Mouse (Mus musculus) left cerebral cortex, adult 8-10 months (tissue): ENCODE data around the gene Slc25a13. TPM values are rescaled to one million over a fixed set of nuclear protein-coding genes. Genes with fewer than 3 reads are reported as not detected.

ENCODE experiments used
- DNase-seq, 2 experiments: peaks; one replicate each; pipeline ENCODE4 v3.0.0; 2022; ENCODE audit warnings: low spot score in 2 of 2
- total RNA-seq, 4 experiments: library from RNA; stranded (reverse); gene quantifications; 2 replicates each; pipeline ENCODE4 v1.2.4; 2022

Gene Slc25a13
- total RNA-seq, 4 experiments from 2014 or later, result 3.6 to 6.6 (median 5.6) TPM

DNA sequence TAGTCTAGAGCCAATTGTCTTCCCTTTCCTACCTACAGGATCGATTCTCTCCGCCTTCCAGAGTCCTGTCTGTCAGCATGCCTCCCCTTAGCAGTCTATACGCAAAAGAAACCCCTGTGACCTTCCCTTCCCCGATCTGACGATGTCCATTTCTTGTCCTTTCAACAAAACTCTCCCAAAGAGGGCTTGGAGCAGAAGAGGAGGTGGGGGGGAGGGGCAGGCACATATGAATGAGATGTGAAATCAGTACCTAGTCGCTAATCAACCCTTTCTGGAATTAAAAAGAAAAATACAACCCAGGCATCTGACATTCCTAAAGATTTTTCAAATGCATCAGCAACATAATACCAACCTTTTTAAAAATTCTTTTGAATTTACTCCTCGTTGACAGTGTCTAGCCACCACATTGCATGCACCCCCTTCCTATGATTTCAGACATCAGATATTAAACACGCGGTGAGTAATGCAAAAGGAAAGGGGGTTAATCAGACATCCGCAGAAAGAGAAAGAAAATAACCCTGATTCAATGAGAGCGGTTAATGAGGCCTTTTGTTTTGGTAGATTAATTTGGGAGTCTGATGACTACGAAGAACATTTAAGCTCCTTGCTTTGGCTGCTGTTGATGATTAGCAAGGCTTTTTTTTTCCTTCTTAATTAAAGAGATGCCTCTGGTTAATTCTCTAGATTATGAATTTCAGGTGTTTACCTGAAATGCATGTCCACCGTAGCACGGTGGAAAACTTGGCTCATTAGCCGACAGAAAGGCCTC lies 43.6 kb downstream of the Slc25a13 start:
- DNase-seq, result no peak

DNA sequence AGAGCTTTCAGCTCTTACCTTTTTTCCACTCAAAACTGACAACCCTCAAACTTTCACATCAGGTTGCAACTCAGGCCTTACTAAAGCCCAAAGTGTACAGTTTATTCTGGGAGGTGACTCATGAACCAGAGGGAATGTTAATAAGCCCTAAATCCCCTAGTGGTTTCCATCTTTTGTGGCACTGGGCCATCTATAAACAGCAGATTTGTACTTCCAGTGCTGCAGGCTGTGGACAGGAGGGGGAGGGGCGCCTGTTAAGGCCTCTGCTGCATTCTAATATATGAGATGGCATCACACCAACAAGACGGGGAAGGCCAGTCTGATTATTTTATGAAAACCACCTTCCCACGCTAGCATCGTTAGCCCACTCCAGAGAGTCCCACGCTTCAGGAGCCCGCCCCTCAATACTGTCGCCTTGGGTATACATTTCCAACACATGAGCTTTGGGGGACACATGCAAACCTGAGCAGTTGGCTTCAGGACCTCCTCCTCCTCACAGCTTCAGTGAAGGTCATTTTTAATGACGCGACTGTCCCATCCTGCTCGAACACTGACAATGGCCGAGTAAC lies 48.3 kb downstream of the Slc25a13 start:
- DNase-seq, result no peak

DNA sequence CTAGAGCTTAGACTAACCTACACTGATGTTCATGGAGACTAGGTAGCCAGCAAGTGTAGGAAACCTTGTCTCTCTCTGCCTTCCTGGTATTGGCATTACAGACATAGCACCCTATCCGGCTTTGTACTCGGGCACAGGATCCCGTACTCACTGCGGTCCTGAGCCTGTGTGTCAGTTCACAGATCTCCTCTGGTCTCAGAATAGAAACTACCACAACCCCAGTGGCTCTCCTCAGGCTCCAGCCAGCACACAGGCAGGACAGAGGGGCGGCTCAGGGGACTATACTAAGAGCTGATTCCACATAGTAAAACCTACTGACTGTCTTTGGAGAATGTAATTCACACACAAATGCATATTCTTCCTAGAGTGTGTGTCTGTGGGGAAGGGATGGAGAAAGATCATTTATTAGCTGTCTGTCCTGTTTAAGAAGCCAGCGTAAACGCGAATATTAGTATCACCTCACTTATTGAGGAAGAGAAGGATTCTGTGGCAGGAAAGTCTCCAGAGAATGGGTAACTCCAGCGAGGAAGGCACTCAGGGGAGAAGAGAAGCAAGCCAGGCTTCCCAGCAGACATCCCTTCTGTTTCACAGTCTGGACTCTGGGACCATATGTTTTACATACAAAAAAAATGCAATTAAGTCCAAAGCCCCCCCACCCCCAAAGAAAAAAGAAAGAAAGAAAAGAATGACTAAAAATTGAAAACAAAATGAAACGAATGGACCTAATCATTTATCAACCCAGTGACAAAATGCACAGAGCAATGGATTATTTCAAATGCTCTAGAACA lies 49.4 kb downstream of the Slc25a13 start:
- no peak for DNase-seq

DNA sequence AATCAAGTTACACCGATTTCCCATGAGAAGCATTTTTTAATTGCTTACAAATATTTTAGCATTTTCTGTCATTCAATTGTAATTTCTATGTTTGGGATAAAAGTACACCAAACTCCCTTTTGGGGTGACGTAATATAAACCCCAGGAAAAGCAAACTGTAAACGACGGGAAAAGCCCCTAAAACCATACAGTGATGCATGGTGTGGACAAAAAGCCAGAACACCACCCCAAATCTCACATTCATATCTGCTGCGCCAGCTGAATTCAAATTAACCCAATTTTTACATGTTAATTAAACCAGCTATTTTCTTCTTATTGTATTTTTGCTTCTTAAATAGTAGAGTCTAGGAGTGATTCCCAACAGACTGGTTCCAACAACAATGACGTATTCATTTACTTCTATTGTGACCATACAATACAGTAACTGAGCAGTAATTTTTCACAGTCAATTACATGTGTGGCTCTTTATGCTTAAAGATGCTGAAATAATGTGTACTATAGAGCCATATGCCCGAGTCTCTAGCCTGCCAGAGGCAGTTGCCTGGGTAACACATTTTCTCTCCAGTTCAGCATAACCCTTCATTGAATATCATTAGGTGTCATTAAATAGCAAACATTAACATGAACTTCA lies 53.9 kb downstream of the Slc25a13 start:
- no peak for DNase-seq

DNA sequence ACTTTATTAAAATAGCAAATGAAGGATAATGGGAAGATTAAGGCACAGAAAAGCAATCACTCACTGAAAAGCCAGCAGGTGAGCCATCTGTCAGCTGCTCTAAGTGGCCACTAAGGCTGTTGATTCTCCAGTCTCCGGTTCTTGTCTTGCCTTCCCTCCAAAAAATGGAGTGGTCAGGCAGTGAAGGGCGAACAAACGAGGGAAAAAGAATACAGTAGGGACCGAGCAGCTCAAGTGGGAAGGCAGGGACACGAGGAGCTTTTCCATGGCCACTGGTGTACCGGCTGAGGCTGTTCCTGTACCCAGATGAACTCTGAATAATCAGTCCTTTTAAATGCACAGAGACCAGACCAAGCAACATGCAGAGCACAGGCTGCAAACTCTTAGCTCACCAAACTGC lies 54.8 kb downstream of the Slc25a13 start:
- DNase-seq, result no peak

DNA sequence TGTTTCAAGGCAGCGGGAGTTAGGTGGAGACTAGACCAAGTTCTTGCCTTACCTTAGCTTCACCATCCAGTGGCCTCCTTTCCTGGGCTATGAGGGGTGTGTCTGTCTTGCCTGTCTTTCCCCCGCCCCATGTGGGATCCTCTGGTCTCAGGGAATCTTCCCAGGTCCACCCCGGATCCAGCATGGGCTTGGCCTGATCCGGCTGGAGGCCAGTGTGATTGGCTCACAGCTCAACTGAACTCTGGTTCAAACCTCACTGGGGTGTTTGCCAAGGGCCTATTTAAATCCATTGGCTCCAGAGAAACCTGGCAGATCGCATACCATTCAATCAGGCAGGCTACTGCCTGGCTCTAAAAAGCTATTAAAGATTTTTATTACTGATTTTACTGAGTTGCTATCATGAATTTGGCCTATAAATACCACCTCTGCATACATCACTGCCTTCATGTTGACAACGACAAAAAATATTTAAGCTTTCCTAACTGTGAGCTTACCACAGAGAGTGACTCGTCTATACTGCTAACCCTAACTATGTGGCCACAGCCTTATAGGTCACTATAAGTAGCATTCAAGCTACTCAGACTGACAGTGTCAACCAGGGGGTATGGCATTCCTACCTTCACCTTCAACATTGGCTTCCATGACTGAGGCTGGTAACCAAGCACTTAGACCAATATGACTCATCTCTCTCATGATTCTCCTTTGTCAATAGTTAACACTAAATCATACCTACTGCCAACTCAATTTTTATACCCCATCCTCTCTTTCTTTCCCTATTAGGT lies 56.1 kb downstream of the Slc25a13 start:
- no peak for DNase-seq

DNA sequence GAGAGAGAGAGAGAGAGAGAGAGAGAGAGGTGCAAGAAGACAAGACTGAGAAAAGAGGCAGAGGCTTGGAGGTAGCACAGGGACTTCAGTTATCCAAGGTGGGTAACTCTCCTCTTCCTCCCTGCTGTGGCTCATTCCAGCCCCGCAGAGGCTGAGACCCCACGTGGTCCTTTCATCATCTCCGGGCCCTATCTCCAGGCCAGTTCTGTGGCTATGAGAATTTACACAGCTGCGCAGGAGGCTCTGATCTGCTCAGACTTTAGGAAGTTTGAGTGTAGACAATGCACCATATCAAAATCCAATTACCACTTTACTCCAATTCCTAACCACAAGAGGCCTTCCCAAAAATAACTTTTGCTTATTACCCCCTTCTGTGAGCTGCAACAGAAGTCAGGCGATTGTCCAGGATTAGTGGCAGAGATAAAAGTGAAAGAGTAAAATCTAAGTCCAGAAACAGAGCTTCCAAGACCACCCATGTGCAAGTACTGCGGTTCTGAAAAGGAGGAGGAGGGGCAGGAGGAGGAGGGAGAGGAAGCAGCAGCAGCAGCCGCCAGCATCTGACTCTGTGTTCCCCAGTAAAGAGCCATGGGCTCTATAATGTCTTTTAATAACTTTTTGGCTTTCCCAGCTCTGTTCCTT lies 57.6 kb downstream of the Slc25a13 start:
- no peak for DNase-seq

DNA sequence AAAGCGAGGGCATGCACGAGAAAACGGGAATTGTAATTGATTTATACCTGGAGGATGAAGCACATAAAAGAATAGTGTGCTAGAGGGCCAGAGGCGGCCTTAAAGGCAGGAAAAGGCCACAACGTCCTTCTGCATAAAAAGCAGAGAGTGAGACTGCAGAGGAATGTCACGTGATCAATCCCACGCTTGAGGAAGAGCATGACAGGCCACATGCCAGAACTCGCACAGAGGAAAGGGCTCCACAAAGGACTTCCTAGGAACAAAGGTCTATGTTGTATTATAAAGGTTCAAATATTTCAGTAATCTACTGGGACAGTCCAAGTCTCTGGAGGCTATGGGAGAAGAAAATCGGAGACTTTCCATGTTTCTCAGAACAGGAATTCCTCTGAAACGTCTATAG lies 63.5 kb downstream of the Slc25a13 start:
- no peak for DNase-seq

DNA sequence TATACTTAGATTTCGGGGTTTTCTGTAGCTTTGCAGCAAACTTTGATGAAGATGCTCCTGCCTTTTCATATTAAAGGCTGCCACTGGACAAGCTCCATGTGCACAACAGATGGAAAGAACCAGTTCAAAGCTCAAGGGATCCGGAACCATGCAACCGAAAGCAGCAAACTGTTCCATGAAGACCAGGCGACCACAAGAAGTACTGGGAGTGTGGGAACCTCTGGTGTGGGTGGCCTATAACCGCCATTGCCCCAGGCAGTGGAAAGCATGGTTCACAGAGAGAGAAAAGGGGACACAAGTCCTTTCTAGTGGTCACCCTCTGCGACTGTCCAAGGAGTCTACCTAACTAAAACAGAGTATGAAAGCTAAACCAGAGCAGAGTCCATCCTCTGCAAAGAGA lies 66.2 kb downstream of the Slc25a13 start:
- DNase-seq, result no peak

DNA sequence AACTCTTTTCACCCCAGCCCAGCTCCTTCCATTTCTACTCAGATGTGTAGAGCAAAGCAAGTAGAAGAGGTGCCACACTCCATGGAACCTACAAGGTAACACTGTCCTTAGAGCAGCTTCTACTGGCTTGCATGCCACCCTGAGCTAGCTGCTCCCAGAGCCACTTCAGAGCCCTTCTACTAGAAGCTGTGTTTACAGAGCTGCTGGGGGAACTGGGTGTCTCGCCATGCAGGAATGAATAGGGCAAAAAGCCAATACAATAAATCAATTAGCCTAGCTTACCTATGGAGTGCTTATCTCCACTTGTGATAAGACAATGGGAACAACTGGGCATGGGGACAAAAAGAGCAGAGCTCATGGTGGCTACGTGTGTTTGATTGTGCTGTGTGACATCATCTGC lies 67.2 kb downstream of the Slc25a13 start:
- no peak for DNase-seq

DNA sequence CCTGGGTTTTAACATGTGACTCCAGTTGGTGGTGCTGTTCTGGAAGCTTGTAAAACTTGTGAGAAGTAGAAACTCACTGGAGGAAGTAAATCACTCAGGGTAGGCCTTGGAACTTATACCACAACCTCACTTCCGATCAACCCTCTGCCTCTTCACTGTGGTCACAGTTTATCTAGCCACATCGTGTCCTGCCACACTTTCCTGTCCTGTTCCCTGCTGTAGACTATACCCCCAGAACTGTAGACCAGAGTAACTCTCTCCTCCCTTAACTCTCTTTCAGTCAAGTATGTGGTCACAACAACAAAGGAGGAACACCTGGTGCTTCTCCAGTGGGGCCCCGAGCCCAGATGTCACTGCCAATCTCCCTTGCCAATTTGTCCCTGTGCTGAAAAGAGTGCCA lies 67.6 kb downstream of the Slc25a13 start:
- no peak for DNase-seq

DNA sequence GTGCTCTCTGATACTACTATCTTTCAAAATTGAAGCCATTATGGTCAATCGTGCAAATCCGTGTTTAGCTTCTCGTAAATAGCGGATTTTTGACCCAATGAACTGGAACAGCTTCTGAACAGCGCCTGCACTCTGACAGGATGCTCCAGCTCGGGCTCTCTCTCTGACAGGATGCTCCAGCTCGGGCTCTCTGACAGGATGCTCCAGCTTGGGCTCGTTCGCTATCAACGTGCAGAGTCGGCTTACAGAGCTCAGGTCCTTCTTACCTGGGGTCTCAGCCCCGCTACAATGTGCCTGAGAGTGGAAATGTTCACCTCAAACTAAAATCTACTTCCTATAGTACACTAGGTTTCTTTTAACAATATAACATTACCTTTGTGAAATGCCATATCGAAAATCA lies 71.6 kb downstream of the Slc25a13 start:
- DNase-seq, result no peak

DNA sequence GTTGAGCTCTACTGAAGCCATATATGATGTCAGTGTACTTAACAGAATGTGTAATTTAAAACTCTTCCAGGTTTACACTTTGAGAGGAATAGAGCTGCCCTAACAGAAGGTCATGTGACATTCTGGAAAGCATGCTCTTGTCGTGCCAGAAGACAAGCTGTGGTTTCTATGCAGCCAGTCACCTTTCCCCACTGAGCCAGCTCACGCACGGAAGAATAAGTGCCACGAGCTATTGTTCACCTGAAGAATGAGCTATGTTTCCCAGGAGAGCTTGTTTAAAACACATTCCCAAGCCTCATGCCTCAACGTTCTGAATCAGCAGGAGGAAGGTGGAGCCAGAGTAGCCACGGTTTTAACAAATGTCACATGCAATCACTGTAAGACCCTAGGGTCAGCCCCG lies 73.4 kb downstream of the Slc25a13 start:
- no peak for DNase-seq

DNA sequence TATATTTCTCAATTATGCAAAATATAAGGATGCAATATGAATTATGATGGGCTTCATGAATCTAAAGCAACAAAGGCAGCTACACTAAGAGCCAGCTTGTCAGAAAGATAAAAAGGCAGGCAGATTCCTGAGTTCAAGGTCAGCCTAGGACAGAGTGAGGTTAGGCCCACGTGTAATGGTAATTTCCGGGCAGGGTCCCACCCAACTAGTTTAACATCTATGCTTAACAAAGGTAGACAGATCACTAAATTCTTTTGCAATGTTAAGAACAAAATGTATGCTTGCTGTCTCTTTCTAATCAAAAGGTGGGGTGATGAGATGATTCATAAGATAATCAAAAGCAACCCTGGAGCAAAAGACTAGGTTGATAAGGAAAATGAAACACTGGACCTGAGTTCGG lies 76.6 kb downstream of the Slc25a13 start:
- DNase-seq, result no peak

DNA sequence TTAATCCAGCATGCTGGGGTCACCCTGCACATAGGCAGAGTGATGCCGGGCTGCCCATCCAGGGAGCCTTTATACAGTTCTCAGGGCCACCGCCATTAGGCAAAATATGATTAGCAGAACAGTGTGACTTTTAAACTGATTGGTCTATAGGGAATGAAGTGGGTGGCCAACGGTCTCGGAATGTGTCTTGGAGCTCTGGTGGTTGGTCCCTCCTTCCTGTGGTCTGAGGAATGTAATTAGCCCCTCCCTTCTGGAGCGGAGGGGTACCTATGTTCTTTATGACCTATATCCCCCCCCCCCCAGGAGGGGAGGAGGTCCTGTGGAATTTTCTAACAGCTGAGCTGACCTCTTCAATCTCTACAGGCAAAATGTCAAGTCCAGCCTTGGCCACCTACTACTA lies 77.9 kb downstream of the Slc25a13 start:
- DNase-seq, result no peak

DNA sequence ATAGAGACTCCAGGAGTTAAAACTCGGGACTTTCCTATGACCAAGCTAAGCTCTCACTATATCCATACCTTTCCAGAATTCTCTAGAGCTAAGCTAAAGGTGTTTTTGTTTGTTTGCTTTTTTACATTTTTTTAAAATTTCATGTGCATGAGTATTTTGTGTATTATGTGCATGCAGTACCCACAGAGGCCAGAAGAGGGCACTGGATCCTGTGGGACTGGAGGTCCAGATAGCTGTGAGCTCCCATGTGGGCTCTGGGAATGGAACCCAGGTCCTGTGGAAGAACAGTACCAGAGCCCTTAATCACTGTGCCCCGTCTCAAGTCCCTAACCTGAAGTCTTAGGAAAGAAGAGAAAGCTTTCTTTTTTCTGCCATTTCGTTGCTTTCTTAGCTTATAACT lies 80.2 kb downstream of the Slc25a13 start:
- no peak for DNase-seq

DNA sequence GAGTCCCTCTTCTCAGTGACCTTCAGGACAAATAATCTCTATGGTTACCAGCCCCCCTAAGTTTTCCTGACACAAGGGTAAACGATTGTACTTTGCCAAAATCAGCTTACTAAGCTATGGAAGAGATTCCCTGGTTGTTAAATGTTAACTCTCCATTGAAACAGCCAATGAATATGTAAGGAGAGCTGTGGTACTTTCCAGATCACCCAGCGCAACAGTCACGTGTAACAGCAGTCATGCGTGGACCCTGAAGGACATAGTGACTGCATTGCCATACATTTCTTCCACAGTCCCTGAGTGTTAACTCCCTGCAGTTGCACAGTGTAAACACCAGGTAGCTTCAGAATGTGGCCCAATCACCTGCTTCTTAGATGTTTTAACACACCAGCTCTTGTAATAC lies 82.0 kb downstream of the Slc25a13 start:
- no peak for DNase-seq

DNA sequence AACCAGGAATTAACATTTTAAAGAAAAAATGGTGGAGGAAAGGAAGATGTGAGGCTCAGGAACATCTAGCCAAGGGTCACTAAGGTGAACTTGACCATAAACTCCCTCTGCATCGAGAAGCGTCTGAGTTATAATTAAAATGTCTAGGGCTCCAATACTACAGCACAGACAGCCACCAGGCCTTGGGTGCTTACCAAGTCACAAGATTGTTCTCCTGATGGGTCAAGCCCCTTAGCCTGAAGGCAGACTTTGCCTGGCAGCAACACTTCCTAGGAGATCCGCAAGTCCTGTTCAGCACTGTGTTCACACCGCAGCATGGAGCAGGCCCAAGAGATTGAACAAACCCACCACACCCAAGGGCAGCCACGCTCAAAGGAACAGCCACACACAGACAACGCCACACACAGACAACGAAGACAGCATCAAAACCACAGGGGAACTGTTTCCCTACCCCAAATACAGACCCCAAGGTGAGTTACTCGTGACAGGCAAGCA lies 83.4 kb downstream of the Slc25a13 start:
- no peak for DNase-seq

DNA sequence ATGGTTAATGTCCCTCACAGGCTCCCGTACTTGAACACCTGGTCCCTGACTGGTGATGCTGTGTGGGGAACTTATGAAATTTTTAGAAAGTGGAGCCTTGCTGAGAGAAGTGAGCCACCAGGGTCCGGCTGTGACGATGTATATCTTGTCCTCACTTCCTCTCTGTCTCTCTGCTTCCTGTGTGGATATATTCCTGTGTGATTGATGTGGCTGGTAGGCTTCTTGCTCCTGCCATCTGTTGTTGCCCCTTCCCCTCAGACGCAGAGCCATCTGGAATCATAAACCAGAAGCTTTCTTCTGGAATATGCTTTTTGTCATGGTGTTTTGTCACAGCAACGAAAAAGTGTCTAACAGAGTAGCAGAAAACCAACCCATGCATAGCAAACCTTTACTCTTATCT lies 84.9 kb downstream of the Slc25a13 start:
- DNase-seq, result no peak

DNA sequence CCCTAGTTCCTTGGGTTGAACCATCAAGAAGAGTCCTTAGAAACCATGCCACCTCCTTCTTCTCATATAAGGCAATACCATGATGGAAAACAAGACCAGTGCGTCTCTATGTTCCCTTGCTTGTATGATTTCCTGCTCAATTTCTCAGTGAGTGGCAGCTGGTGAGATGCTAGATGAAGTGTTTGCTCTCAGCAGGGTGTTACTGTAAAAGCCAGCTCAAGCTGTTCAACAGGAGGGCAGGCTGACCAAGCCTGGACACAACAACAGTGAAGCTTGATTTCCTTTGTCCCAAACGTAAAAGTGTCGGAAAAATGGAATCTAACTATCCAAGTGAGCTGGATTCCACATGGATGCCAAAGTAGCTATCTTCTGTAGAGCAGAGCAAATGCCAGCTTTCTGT lies 91.4 kb downstream of the Slc25a13 start:
- no peak for DNase-seq

DNA sequence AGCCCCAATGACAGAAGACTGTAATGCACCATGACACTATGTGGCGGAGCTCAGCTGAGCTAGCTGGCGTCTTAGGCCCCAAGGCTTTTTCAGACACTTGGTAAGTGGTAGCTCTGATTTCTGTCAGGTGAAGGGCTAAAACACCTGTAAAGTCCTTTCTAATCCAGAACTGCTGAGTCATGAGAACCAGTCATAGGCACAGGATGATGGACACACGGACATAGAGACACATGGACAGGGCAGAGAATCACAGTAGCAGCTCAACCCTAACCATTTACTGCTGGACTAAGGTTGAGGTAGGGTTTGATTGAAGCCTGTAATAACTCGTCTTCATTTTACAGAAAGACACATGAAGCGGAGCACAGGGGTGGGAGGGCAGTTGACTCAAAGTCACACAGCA lies 95.1 kb downstream of the Slc25a13 start:
- no peak for DNase-seq
